Mouse (Mus musculus): ENCODE results near the gene Nfam1.
A peak's percentile ranks its signal among the peaks of the same experiment; 100 is the strongest.
"Not testable (repeated sequence)": the region's sequence is repeated elsewhere in the genome, so short reads cannot be mapped to it uniquely, and the experiment has no call there.

The Nfam1 gene

DNA sequence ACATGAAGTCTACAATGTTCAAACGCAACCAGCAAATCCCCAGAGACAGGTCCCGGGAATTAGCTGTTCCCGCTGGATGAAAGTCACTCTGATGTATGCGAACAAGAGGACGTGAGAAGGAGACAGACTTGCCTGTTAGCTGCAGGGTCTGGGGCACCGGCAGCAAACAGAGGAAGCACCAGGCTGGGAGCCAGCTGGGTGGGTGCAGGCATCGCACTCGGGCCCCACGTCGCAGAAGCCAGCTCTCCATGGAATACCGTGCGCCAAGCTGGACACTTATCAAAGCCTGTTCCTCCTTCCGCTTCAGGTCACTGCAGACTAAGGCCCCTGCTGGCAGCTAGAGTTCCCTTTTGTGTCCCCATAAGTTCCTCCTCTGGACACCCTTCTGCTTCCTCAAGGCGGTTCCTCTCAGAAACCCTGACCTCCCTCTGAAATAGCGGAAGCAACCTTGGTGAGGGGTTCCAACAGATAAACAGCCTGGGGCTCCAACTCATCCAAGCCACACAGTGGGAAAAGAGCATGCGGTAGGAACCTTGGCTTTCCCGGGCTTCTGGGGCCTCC lies at the start of gene Nfam1:
TSS of gene Nfam1 (minus strand) at position 326 of the 561 bp plus-strand sequence.
- DNase-seq (ENCODE audit: low spot score in 2 of 2), result peak in 1 of 2 experiments; percentile 25

DNA sequence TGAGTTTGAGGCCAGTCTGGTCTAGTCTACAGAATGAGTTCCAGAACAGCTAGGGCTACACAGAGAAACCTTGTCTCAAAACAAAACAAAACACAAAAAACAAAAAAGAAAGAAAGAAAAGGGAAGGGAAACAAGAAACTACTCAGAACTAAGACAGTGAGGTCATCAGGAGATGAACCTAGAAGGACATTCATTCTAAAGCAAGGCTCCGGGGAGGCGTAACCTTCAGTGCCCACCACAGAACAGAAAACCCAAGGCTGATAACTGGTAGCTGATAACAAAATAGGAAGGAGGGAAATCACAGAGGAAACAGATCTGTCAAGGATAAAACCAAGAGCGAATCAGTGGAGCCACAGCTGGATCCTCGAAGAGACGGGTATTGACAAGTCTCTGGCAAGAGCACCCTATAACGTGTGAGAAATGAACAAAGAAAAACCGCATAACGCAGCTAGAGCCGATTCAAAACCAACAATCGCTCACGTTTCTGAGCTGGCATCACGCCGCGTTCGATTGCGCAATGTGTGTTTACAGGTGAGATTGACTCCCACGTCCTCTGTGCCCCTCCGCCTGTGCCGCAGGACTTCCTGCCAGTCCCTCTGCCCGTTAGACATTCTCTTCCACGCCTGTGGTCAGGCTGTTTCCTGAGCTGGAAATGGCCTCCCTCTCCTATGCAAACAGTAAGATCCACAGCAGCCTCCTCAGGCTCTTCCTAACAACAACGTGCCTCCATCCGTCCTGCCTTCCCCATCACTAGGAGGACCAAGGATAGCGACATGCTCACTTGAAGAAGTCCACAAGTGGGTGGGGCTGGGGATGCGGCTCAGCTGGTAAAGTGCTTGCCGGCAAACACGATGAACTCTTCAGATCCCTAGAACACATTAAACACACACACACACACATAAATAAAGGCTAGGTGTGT lies 42.8 kb upstream of the Nfam1 start:
- peak; percentile 21 to 22 for DNase-seq (ENCODE audit: low spot score in 2 of 2)

DNA sequence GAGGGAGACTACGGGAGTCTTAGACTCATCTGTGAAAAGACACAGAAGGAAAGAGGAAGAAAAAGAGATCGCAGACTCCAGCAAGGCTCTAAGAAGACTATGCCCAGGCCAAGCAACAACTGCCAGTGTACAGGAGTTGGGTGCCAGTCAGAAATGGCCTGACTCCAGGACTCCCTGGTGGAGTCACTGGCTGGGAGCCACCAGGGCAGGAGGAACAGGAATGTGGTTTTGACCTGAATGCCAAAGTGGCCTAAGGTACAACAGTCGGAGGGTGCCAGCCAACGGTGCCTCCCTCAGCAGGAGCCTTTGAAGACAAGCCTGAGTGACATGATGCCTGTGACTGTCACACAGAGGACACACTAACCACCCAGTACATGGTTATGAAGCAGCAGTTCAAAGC lies 41.1 kb upstream of the Nfam1 start:
- DNase-seq (ENCODE audit: low spot score in 2 of 2), result no peak

DNA sequence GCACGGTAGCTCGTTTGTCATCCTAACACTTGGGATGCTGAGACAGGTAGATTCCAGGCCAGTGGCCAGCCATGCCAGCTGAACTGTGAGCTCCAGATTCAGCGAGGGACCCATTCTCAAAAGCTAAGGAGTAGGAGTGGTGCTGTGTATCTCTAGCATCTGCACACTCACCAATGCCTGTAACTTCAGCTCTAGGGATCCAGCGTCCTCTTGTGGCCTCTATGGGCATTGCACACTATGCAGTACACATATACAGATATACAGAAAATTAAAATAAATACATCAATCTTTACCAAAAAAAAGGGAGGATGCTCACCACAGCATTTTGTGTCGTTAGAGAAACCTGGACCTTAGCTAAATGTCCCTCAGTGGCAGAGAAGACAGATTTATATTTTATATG lies 38.6 kb upstream of the Nfam1 start:
- DNase-seq (ENCODE audit: low spot score in 2 of 2), result no peak

DNA sequence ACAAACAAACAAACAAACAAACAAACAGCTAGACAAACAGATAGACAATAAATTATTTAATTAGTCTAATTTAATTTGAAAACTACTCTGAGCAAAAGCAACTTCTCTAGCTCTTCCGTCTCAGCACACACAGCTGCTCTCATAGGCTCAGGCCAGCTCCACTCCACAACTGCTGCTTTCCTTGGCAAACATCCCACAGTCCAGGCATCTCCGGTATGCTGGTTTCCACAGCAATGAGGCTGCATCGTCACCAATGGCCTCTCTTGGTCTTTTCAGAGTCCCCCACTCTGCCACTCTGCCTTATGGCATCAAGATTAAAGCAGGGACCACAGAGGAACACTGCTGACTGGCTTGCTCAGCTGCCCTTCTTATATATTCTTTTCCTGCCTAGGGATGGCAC lies 37.8 kb upstream of the Nfam1 start:
- no peak for DNase-seq (ENCODE audit: low spot score in 2 of 2)

DNA sequence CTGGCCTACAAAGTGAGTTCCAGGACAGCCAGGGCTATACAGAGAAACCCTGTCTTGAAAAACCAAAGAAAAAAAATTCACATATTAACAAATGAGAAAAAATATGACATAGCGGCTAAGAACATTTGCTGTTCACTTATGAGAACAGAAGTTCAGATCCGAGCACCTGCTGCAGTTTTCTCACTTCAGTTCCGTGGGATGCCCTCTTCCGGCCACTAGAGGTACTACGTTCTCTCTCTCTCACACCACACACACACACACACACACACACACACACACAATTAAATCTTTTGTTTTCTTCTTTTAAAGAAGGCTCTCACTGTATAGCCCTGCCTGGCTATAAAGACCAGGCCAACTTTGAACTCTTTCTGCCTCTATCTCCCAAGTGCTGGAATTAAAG lies 35.2 kb upstream of the Nfam1 start:
- DNase-seq (ENCODE audit: low spot score in 2 of 2), result no peak

DNA sequence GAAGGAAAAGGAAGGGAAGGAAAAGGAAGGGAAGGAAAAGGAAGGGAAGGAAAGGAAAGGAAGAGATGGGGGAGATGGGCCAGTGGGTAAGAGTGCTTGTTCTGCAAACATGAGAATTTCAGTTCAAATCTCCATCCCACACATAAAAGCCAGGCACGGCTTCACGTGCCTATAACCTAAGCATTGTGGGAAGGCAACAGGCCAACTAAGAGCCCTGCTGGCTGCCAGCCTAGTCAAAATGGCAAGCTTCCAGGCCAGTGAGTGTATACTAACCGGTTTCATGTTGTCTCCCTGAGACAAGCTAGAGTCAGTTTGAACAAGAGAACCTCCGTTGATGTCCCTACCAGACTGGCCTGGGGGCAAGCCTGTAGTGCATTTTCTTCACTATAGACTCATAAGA lies 32.4 kb upstream of the Nfam1 start:
- peak in 1 of 2 experiments; percentile 54 for DNase-seq (ENCODE audit: low spot score in 2 of 2)

DNA sequence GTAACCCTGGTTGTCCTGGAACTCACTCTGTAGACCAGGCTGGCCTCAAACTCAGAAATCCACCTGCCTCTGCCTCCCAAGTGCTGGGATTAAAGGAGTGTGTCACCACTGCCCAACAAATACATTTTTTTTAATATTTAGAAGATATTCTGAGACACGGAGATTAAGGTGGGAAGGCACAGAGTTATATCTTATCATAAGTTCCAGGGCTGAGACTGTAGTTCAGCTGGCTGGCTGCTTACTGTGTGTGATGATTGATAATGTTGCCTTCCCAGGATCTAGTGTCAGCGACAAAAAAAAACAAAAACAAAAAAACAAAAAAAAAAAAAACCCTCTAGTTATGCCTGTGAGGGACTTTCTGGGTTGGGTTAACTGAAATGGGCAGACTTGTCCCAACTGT lies 29.5 kb upstream of the Nfam1 start:
- not testable (repeated sequence) for DNase-seq (ENCODE audit: low spot score in 2 of 2)

DNA sequence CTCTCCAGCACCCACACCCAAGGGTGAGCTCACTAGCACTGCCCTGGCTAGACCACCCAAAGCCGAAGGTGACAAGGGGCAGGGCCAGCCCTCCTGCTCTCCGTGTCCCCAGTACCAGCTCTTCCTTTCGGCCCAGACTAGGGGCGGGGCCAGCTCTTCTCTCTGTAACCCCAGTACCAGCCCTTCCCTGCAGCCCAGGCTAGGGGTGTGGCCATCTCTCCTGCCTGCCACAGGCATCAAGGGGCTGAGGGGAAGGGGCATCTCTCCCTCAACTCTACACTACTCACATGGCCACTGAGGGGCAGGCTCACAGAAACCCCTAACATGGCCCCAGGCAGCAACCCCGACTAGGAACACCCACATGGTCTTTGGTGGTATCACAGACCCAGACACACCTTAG lies 28.6 kb upstream of the Nfam1 start:
- no peak for DNase-seq (ENCODE audit: low spot score in 2 of 2)

DNA sequence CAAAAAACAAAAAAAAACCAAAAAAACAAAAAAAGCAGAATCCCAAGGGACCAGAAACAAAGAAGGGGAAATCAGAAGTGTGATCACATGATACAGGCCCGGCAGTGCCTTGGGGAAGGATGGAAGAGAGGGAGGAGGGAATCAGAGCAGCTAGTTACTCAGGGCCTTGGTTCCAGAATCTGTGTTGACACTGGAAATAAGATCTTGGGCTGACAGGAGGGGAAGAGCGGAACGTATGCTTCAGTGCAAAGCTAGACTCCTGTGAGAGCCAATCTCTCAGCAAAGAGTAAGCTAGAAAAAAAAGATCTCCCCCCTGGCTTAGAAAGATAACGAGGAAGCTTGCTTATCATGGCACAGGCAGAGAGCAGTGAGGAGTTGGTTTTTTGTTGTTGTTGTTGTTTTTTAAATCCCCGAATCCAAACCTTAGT lies 26.1 kb upstream of the Nfam1 start:
- no peak for DNase-seq (ENCODE audit: low spot score in 2 of 2)

DNA sequence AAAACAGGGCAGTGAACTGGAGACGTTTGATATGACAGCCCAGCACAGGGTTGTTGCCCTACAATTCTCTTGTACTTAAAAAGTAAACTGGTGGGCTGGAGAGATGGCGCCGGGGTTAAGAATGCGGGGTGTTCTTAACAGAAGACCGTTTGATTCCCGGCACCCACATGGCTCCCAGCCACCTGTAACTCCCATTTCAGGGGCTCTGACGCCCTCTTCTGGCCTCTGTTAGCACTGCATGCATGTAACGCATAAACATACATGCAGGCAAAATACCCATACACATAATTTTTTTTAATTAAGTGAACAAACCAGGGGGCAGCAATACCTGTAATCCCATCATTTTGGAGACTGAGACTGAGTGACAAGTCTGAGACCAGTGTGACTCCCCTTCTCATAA lies 24.4 kb upstream of the Nfam1 start:
- no peak for DNase-seq (ENCODE audit: low spot score in 2 of 2)

DNA sequence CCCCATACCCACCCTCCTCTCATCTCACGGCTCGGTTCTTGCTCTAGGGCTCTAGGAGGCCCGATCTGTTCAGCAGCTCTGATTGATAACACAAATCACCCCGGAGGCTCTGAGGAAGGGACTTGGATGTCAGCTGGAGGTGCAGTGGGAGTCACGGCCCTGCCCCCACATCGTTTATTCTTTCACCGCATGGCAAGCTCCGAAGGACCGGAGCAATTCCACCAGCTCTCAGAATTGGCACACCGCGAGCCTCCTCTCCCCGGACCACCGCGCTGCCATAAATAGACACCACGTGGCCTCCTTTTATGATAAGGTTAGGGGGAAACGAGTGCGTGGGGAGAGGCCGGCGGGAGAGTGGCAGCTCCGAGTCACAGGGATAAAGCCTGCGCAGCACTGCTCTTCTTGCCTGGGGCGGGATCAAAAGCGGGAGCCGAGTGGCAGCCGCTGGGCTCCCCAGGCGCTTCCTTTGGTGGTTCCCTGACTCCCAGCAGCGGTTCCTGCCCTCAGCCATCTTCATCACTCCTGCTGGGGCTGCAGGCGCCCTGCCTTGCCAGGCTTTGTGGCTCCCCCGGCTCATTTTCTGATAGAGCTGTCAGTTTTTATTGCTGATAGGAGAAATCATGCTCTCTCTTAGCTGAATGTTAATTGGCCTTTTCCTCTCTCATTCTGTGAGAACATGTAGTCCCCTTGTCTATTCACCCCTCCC lies 23.4 kb upstream of the Nfam1 start:
- DNase-seq (ENCODE audit: low spot score in 2 of 2), result no peak

DNA sequence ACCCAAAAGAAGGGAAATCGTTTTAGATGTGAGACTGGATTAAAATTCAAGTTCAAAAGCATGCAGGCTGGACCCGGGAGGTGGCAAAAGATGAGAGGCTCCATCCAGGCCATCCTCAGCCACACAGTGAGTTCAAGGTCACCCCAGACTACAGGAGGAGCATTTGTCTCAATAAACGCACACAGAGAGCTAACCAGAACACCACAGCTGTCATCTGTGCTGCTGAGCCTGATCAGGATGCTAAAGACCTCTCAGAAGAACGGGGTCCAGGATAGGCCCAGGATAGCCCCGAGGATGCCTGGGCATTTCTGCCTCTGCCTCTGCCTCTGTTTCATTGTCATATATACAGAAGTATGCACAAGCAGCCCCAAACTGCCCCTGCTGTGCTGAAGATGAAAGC lies 22.5 kb upstream of the Nfam1 start:
- DNase-seq (ENCODE audit: low spot score in 2 of 2), result no peak

DNA sequence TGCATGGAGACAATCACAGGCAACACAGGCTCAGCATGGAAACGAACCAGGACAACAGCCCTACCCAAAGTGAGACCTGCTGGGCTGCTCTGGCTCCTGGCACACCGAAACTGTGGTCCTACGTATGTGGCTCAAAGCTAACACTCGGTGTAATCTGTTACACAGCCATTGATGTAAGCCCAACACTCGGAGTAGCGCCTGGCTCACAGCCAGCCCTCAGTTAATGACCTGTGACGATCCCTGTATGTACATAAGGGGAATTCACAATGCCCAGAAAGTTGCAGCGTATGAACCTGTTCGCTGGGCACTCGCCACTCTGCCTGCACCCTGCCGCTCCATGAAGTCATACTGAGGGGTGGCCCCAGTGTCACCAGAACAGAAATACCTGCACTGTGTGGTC lies 20.2 kb upstream of the Nfam1 start:
- no peak for DNase-seq (ENCODE audit: low spot score in 2 of 2)

DNA sequence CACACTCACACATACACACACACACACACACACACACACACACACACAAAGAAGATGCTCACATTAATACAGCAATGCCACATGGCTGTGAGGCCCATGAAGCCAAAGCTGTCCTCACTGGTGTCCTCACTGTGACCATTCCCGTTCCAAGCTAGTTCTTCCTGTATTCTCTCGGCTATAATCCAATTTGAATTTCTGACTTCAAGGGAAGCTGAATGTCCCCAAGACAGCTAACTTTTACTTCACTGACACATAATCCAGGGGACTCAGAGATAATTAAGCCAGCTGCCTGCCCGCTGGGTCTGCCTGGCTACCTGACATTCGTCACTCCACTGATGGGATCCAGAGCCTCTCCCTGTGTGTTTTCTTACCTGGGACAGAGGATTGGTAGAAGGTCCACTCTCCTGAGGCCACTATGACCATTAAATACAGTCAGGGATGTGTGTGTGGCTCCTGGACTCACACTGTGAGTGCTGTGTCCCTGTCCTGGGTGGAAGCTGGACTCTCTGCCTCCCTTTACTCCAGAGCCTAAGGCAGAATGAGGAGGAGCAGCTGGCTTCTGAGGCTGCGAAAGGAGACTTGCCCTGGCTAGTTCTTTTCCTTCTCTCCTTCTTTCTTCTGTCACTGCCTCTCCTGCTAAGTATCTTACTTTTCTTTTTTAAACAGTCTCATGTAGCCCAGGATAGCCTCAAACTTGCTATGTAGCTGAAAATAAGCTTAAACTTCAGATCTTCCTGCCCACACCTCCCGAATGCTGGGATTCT lies 19.4 kb upstream of the Nfam1 start:
- no peak for DNase-seq (ENCODE audit: low spot score in 2 of 2)

DNA sequence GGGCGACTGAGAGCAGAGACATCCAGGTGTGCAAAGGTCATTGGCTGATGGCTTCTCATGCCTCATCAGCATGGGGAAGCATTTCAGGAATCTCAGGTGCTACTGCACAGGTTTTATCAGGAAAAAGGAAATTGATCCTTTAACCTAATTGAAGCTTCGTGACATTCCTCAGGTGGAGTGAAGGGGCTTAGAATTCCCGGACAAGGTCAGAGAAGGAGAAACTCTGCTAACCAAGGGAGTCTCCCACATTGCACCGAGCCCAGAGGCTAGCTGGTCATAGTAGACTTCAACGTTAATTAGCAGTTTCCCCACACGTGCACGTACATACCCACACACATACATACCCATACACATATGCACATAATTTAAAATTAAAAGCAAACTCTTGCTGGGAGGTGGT lies 13.6 kb upstream of the Nfam1 start:
- DNase-seq (ENCODE audit: low spot score in 2 of 2), result no peak

DNA sequence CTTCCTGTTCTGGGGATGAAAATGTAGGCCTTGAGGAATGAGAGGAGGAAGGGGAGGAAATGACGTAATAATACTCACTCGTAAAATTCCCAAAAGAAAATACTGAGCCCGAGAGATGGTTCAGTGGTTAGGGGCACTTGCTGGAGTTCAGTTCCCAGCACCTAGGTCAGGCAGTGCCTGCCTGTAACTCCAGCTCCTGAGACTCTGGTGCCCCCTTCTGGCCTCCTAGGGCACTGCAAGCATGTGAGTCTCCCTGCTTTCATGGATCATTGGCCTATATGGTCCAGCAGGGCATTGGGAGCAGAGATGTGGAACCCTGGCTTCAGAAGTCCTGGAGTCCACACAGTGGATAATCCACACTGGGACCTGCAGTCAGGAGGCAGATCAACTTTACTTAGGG lies 13.2 kb upstream of the Nfam1 start:
- no peak for DNase-seq (ENCODE audit: low spot score in 2 of 2)

DNA sequence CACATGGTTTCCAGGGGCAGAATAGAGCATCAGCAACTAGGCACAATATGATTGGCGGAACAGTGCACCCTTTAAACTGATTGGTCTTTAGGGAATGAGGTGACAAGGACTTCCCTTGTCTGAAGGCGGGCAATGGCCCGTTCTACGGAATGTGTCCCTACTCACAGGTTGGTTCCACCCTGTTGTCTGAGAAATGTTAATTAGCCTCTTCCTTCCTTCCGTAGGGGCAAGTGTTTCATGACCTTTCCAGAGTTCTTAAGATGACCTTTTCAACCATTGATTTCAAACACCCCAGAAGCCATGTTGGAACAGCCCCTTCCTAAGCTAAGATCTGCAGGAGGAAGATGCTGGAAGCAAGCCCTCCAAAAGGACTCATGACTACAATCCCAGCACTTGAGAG lies 12.5 kb upstream of the Nfam1 start:
- not testable (repeated sequence) for DNase-seq (ENCODE audit: low spot score in 2 of 2)

DNA sequence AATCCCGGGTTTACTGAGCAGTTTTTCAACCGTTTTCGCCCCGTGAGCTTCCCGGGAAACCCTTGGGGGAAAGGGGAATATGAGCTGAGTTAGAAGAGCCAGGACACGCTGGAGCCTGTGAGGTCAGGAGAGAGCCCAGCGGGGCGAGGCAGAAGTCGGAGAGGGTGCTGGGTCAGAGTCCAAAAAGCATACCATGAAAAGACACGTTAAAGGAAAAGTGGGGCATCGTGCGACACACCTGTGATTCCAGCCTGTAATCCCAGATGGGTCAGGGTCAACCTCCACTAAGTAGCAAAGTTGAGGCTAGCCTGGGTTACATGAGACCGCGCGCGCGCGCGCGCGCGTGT lies 10.2 kb upstream of the Nfam1 start:
- no peak for DNase-seq (ENCODE audit: low spot score in 2 of 2)

DNA sequence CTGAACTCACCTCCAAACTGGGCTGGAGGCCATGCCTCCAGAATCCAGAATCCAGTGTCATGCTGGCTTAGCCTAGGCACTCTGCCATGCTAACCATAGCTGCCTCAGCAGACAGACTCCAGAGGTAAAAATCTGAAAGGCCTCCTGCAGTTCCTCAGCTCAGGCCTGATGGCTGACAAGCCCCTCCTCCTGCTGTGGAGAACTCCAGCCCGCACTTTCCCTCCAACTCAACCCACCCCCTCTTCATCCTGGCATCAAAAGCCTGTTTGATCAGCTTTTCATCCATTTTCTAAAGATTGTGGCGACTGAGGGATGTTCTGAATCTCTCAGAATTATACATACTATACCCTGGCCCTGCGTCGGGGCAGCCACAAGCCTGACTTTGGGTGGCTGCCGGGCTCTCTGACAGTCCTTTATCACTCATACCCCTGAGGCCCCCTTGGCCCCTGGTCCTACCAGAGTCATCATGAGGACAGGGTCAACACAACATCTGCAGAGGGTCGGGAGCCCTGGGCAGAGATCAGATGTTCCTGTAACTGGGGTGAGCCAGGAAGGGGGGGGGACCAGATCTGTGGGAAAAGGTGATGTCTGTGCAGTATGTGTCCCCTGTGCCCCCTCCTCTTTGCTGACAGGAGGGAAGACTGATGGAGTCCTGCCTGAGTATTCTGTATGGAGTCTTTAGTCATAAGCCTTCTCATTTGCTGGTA lies 9.7 kb upstream of the Nfam1 start:
- DNase-seq (ENCODE audit: low spot score in 2 of 2), result no peak

DNA sequence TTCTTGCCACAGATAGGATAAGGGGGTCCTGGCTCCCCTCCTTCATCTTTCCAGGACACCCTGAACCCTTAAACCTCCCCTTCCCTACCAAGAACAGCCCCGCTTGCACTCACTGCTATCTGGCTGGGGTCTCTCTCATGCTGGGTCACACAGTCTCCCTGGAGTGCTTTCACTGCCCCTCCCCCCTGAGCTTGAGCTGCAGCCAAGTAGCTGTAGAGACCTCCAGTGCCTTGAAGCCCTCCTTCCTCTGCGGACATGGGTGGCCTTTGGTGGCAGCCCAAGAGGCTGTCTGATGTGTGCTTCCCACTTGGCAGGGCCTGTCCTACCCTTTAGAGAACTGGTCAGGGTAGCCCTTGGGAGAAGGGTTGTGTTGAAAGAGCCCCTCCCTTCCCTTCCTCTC lies 7.0 kb upstream of the Nfam1 start:
- no peak for DNase-seq (ENCODE audit: low spot score in 2 of 2)

DNA sequence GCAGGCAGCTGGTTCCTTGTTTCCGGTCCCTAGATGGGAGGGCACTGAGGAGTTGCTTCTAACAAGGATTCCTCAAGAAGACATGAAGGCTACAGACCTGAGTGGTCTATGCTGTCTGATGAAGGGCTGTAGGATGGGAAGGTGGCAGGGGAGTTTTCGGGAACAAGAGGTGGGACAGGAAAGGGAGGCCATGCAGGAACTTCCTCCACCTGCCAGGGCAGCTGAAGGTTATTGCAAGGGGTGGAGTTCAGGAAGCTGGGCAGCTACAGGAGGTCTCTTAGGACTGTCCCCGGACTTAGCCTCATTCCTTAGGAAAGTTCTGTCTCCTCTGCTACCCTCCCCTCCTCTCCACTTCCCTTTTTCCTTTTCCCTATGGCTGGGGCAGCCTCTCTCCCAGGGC lies 5.7 kb upstream of the Nfam1 start:
- no peak for DNase-seq (ENCODE audit: low spot score in 2 of 2)
